Mouse (Mus musculus) hindbrain, embryonic 14.5 days (tissue): ENCODE measurements around the gene Fam187a. TPM values are rescaled to one million over a fixed set of nuclear protein-coding genes. Genes with fewer than 3 reads are reported as not detected.
A peak's percentile ranks its signal among the peaks of the same experiment; 100 is the strongest.

Experiments used
- ATAC-seq: fragments of 200-750 bp; cut with Nextera tagmentation; 2 replicates; pipeline ENCODE4 v1.8.0; 2017; ENCODE audit warnings: moderate number of reproducible peaks, mild to moderate bottlenecking, moderate TSS enrichment, moderate library complexity; ENCODE audit not compliant: low FRiP score
- DNase-seq: peaks from one replicate; pipeline ENCODE4 v3.0.0-alpha.2; 2015; ENCODE audit warnings: low spot score
- H3K27ac ChIP-seq: fragments of 300-500 bp; sonication (generic); 2 replicates; pipeline ENCODE4 v1.5.1; 2014; ENCODE audit warnings: mild to moderate bottlenecking, moderate library complexity
- H3K27me3 ChIP-seq: fragments of 300-500 bp; sonication (generic); 2 replicates; pipeline ENCODE4 v1.6.1; 2014; ENCODE audit warnings: mild to moderate bottlenecking, low read length, mixed read lengths; ENCODE audit not compliant: control insufficient read depth, insufficient read depth
- H3K36me3 ChIP-seq: fragments of 300-500 bp; sonication (generic); replicated peaks from 2 replicates; pipeline ENCODE4 v1.6.1; 2014; ENCODE audit not compliant: control insufficient read depth, insufficient read depth
- H3K4me1 ChIP-seq: fragments of 300-500 bp; sonication (generic); replicated peaks from 2 replicates; pipeline ENCODE4 v1.6.1; 2014; ENCODE audit warnings: antibody characterized with exemption, low read length, mixed read lengths; ENCODE audit not compliant: control insufficient read depth, insufficient read depth
- H3K4me2 ChIP-seq: fragments of 300-500 bp; sonication (generic); replicated peaks from 2 replicates; pipeline ENCODE4 v1.6.1; 2014; ENCODE audit warnings: mild to moderate bottlenecking, moderate library complexity
- H3K4me3 ChIP-seq: fragments of 300-500 bp; sonication (generic); replicated peaks from 2 replicates; pipeline ENCODE4 v1.5.1; 2014; ENCODE audit warnings: mild to moderate bottlenecking, low read length
- H3K9ac ChIP-seq: fragments of 300-500 bp; sonication (generic); 2 replicates; pipeline ENCODE4 v1.6.1; 2014
- H3K9me3 ChIP-seq: fragments of 300-500 bp; sonication (generic); 2 replicates; pipeline ENCODE4 v1.6.1; 2016; ENCODE audit warnings: low read length; ENCODE audit not compliant: control insufficient read depth
- WGBS: fragments of 180-500 bp; shearing (Covaris S2); extraction: QIAGEN DNeasy Blood & Tissue Kit; methylation state at CpG from one replicate; pipeline ENCODE4 v1.1.7; 2014; 5-methylcytosine and 5-hydroxymethylcytosine counted together
- polyA plus RNA-seq: library from polyadenylated mRNA; unstranded; fragments of >200 nt; fragmentation: Nextera tagmentation; extraction: Ambion mirVana; gene quantifications from 2 replicates; pipeline ENCODE4 v1.2.1, GENCODE M21; 2014

Gene Fam187a
- polyA plus RNA-seq, 1 experiment from 2014 or later: 0.12 TPM

DNA sequence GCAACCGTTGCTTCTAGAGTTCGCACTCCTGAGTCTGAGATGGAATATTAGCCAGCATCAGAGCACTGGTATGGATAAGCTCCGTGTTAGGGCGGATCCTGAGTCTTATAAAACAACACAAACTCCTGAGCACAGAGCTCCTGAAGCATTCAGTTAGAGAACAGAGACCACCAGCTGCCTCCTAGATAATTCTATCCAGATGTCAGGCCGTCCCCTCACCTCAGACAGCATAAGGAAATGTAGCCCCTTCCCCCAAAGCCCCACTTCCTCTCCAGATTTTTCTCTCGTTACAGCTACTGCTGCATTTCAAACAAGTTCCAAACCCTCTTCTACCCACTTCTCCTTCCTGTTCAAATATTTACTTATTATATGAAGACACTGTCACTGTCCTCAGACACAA is 29.0 kb upstream of the Fam187a start:
- WGBS: 91% methylated on average over 6 of the region's 6 CpGs
- no peak for ATAC-seq
- Histone ChIP-seq H3K27ac (no peak overlapping the region), H3K9me3 (no peaks in the 10 kb centered on the region), H3K4me2 (no peak overlapping the region), H3K27me3 (no peaks in the 10 kb centered on the region), H3K4me3 (no peak overlapping the region), H3K36me3 (peaks cover 93% of the 10 kb centered on the region), H3K4me1 (no peaks in the 10 kb centered on the region), H3K9ac (no peak overlapping the region)
- no peak for DNase-seq

DNA sequence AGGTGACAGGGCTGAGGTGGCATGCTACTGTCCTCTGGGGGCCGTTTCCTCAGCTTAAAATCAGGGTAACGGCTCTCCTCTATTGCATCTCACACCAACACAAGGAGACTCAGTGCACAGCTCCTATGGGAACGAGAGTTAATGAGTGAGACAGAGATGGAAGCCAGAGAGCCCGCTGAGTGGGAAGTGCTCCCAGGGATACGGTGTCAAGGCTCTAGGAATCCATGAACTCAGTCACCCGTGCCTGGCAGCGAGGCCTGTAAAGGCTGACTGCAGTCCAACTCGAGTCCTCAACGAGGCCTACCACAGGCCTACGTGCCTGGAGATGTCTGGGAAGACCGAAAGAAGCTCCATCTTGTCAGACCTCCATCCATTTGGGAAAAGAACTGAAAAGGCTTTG is 26.0 kb upstream of the Fam187a start:
- DNase-seq (no peak), ATAC-seq (no peak)
- no peak overlapping the region for H3K4me3 ChIP-seq
- H3K9me3 ChIP-seq: no peaks in the 10 kb centered on the region
- H3K36me3 ChIP-seq: peaks cover 96% of the 10 kb centered on the region
- H3K27ac ChIP-seq: no peak overlapping the region
- no peaks in the 10 kb centered on the region for H3K27me3 ChIP-seq
- no peak overlapping the region for H3K9ac ChIP-seq
- no peaks in the 10 kb centered on the region for H3K4me1 ChIP-seq
- no peak overlapping the region for H3K4me2 ChIP-seq
- WGBS: 69% methylated on average over 11 of the region's 11 CpGs

GRCm38 (mm10) chr11:102859933-102860332 is 25.0 kb upstream of the Fam187a start:
- H3K27me3 ChIP-seq: no peaks in the 10 kb centered on the region
- H3K4me1 ChIP-seq: no peaks in the 10 kb centered on the region
- no peak overlapping the region for H3K9ac ChIP-seq
- no peak overlapping the region for H3K4me3 ChIP-seq
- ATAC-seq (no peak), DNase-seq (no peak)
- no peak overlapping the region for H3K4me2 ChIP-seq
- WGBS: 92% methylated on average over 8 of the region's 8 CpGs
- no peaks in the 10 kb centered on the region for H3K9me3 ChIP-seq
- no peak overlapping the region for H3K27ac ChIP-seq
- peaks cover 95% of the 10 kb centered on the region for H3K36me3 ChIP-seq

DNA sequence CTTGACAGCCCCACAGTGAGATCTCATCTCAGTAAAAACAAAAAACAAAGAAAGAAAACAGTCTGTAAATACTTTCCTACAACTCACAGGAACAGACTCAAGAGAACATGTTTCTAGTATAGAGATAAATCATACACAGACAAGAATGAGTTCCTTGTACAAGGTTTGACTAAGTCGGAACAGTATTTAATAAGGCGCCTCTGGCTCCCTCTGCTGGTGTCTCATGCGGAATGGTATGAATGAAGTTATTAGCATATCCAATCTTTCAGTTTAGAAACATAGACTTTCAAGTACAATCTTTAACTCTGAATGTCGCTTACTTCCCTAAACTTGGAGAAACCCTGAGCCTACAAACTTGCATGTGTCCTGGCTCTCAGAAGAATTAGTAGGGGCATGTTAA is 20.7 kb upstream of the Fam187a start:
- Histone ChIP-seq H3K36me3 (peaks cover 91% of the 10 kb centered on the region), H3K9ac (no peak overlapping the region), H3K4me2 (no peak overlapping the region), H3K27me3 (no peaks in the 10 kb centered on the region), H3K27ac (no peak overlapping the region), H3K4me3 (no peak overlapping the region), H3K9me3 (no peaks in the 10 kb centered on the region), H3K4me1 (no peaks in the 10 kb centered on the region)
- 44% methylated on average over 4 of the region's 4 CpGs for WGBS
- peak; percentile 90 for DNase-seq
- no peak for ATAC-seq

GRCm38 (mm10) chr11:102874801-102875334 is 10.1 kb upstream of the Fam187a start:
- DNase-seq: no peak

DNA sequence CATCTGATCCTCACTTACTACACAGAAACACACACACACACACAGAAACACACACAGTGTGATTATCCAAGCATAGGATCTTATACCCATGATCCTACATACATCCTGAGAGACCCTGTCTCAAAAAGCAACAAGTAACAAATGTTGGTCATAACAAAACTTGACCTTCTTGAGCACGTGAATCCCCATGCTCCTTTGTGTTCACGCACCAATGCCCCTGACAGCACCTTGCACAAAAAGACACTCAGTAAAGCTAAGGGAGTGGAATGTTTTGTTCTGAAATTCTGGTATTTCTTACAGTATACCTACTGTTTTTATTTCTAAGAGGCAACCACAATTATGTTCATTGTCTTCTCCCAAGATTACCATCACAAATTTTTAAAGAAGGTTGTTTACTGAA is 5.4 kb upstream of the Fam187a start:
- Histone ChIP-seq H3K4me2 (peak overlapping the region; percentile 74), H3K4me3 (peak overlapping the region; percentile 60), H3K9me3 (no peaks in the 10 kb centered on the region), H3K9ac (peak overlapping the region; percentile 77; the same call in 1 of the 2 replicates), H3K27me3 (no peaks in the 10 kb centered on the region), H3K4me1 (peaks cover 16% of the 10 kb centered on the region), H3K27ac (no peak overlapping the region), H3K36me3 (peaks cover 29% of the 10 kb centered on the region)
- 56% methylated on average over 2 of the region's 2 CpGs for WGBS
- DNase-seq: no peak
- ATAC-seq: no peak

More at GRCm38 (mm10) chr11:102874801-102875334, 10.1 kb upstream of the Fam187a start:
- 86% methylated on average over 7 of the region's 7 CpGs for WGBS
- Histone ChIP-seq H3K27ac (no peak overlapping the region), H3K36me3 (peaks cover 59% of the 10 kb centered on the region), H3K9ac (no peak overlapping the region), H3K9me3 (no peaks in the 10 kb centered on the region), H3K4me2 (no peak overlapping the region), H3K4me1 (peaks cover 8% of the 10 kb centered on the region; the same call in 1 of the 2 replicates), H3K27me3 (no peaks in the 10 kb centered on the region), H3K4me3 (no peak overlapping the region)
- ATAC-seq: no peak

GRCm38 (mm10) chr11:102880585-102881313 is 4.2 kb upstream of the Fam187a start, which contains the start of the genes Eftud2 and Ccdc103:
Gene Eftud2, minus strand, starts transcription at chr11:102880985.
Gene Ccdc103, plus strand, starts transcription at chr11:102881204.
- H3K4me2 ChIP-seq: peak within 1 kb of the TSS; percentile 74
- H3K9ac ChIP-seq: peak within 1 kb of the TSS; percentile 77
- H3K4me3 ChIP-seq: peak within 1 kb of the TSS; percentile 60
- H3K36me3 ChIP-seq: peaks cover 17% of the 10 kb centered on the region
- under 1% methylated on average over 62 of the region's 62 CpGs for WGBS
- H3K27ac ChIP-seq: peak within 1 kb of the TSS; percentile 82
- peaks cover 16% of the 10 kb centered on the region for H3K4me1 ChIP-seq
- H3K9me3 ChIP-seq: no peaks in the 10 kb centered on the region
- DNase-seq: peak; percentile 95
- 0 out of 2 replicates have a peak, but pooled peaks cover 5% of the 10 kb centered on the region for H3K27me3 ChIP-seq
- peak; percentile 93 for ATAC-seq

GRCm38 (mm10) chr11:102881314-102882198 is 3.4 kb upstream of the Fam187a start:
- 0 out of 2 replicates have a peak, but pooled peaks cover 5% of the 10 kb centered on the region for H3K27me3 ChIP-seq
- H3K9ac ChIP-seq: peak overlapping the region; percentile 77
- DNase-seq (no peak), ATAC-seq (0 out of 2 replicates have a peak, but pooled peaks have one; percentile 21)
- peak overlapping the region; percentile 82 for H3K27ac ChIP-seq
- no peaks in the 10 kb centered on the region for H3K9me3 ChIP-seq
- peaks cover 11% of the 10 kb centered on the region for H3K36me3 ChIP-seq
- peaks cover 16% of the 10 kb centered on the region for H3K4me1 ChIP-seq
- H3K4me3 ChIP-seq: peak overlapping the region; percentile 60
- 20% methylated on average over 13 of the region's 13 CpGs for WGBS
- peak overlapping the region; percentile 74 for H3K4me2 ChIP-seq

DNA sequence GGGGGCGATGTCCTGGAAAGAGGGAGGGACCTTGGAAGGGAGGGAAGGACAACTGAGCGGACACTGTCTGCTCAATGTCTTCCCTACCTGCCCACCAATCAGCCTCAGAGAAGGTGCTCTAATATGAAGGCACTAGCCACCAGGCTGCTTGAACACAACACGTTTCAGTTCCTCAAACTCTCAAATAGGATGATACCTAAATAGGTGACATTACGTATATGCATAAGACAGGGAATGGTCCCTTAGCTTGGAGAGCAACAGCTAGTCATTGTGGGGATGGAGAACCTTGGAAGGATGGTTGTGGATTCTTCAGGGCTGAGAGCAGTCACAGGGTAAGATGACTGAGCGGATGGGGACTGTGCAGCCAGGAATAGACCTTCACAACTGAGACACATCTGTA is 2.5 kb downstream of the Fam187a start:
- Histone ChIP-seq H3K9me3 (no peaks in the 10 kb centered on the region), H3K27ac (no peak overlapping the region), H3K9ac (no peak overlapping the region), H3K27me3 (peaks cover 14% of the 10 kb centered on the region), H3K4me1 (no peaks in the 10 kb centered on the region), H3K36me3 (no peaks in the 10 kb centered on the region), H3K4me2 (no peak overlapping the region), H3K4me3 (no peak overlapping the region)
- DNase-seq (no peak), ATAC-seq (no peak)
- WGBS: 89% methylated on average over 5 of the region's 5 CpGs
